Mouse (Mus musculus): ENCODE measurements at regions not wholly inside any gene's neighbourhood (a gene's known extent, or its start where the extent isn't known, plus 50 kb on each side); places are given as distances from the start of the nearest gene placed in this dataset.
A peak's percentile ranks its signal among the peaks of the same experiment; 100 is the strongest.

DNA sequence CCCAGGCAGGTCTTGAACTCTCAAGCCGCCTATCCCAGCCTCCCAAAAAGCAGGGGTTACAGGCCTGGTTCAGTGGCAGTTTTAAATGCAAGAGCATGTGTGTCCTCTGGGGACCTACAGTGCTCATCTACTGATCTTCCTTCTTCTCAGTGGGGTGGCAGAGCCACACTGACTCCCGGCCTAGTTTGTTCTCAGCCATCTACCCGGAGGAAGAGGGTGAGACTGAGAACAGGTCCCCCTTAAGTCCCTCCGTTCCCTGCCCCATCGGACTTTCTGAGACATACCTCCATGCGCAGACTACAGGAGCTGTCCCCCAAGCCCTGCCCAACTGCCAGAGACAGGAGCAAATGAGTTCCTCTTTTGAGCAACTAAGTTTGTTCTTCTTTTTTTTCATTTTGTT is 66.5 kb downstream of the Zfp36l2 start:
- 27% methylated on average over 6 of the region's 6 CpGs for WGBS (ENCODE audit: insufficient replicate concordance)
- H3K27me3 ChIP-seq (ENCODE audit: control insufficient read depth, insufficient read depth, low read length), result no peaks in the 10 kb centered on the region
- H3K4me3 ChIP-seq (ENCODE audit: insufficient read depth in 1 of 2, low read depth in 2 of 2, low read length in 2 of 2), result no peak overlapping the region
- H3K4me1 ChIP-seq (replicated peaks; ENCODE audit: control insufficient read depth in 2 of 2, insufficient read depth in 2 of 2, low read length in 1 of 2), result peaks cover 24 to 39% of the 10 kb centered on the region in 2 experiments
- no peak overlapping the region for H3K27ac ChIP-seq
- no peaks in the 10 kb centered on the region for H3K36me3 ChIP-seq (replicated peaks; ENCODE audit: control insufficient read depth, insufficient read depth, low read depth)
- no peak for DNase-seq (ENCODE audit: low read depth in 3 of 3, low spot score in 3 of 3)
- ATAC-seq (ENCODE audit: insufficient read depth), result no peak
- TF ChIP-seq CTCF (IDR thresholded peaks at IDR 0.05; ENCODE audit: low read depth) (no peak), EP300 (IDR thresholded peaks at IDR 0.05; ENCODE audit: low read depth) (no peak)
- no peaks in the 10 kb centered on the region for H3K9me3 ChIP-seq (ENCODE audit: control insufficient read depth, low read length)
- H3K9ac ChIP-seq (replicated peaks), result no peak overlapping the region
- no peak overlapping the region; the same call in 1 of the 2 replicates for H3K4me2 ChIP-seq (ENCODE audit: low read depth)

DNA sequence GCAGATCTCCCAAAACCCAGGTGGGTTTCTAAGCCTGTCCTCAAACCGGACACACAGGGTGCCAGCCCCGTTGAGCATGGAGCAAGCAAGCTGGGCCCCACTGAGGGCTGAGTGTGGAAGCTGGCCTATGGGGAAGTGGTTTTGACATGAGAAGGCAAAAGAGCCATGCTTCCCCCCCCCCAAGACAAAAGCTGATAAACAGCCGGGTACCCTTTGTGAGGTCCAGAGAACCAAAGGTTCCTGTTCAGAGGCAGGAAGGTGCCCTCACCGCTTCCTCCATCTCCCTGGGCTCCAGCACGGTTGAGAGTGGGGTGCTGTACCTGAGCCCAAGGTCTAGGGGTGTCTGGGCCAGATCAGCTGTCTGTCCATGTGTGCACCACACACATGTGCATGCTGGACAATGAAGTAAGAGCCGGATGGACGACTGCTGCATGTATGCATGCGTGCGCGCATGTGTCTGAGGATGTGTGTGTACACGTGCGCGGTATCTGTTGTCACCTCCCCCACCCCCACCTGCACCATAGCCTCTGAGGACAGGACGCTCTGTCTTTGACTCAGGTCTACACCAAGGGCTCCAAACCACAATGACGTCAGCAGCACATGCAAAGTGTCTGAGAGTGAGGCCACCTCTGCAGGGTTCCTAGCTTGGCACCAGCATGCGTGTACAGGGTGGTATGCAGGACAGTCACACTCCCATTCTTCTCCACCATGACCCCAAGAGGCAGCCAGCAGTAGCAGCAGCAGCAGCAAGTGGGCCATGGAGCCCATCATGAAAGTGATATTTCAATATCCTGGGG is 68.3 kb downstream of the Zfp36l2 start:
- 33% methylated on average over 16 of the region's 16 CpGs for WGBS (ENCODE audit: insufficient replicate concordance)
- H3K9ac ChIP-seq (replicated peaks), result no peak overlapping the region
- ATAC-seq (ENCODE audit: insufficient read depth), result no peak
- H3K36me3 ChIP-seq (replicated peaks; ENCODE audit: control insufficient read depth, insufficient read depth, low read depth), result no peaks in the 10 kb centered on the region
- no peak overlapping the region for H3K4me3 ChIP-seq (ENCODE audit: insufficient read depth in 1 of 2, low read depth in 2 of 2, low read length in 2 of 2)
- TF ChIP-seq EP300 (IDR thresholded peaks at IDR 0.05; ENCODE audit: low read depth), result no peak
- H3K4me1 ChIP-seq (replicated peaks; ENCODE audit: control insufficient read depth in 2 of 2, insufficient read depth in 2 of 2, low read length in 1 of 2), result peaks cover 38 to 49% of the 10 kb centered on the region in 2 experiments
- no peak overlapping the region for H3K4me2 ChIP-seq (ENCODE audit: low read depth)
- H3K27me3 ChIP-seq (ENCODE audit: control insufficient read depth, insufficient read depth, low read length), result no peaks in the 10 kb centered on the region
- DNase-seq (ENCODE audit: low read depth in 3 of 3, low spot score in 3 of 3), result peak in 1 of 3 experiments; percentile 52
- H3K27ac ChIP-seq, result no peak overlapping the region; the same call in 1 of the 2 replicates
- H3K9me3 ChIP-seq (ENCODE audit: control insufficient read depth, low read length), result no peaks in the 10 kb centered on the region

DNA sequence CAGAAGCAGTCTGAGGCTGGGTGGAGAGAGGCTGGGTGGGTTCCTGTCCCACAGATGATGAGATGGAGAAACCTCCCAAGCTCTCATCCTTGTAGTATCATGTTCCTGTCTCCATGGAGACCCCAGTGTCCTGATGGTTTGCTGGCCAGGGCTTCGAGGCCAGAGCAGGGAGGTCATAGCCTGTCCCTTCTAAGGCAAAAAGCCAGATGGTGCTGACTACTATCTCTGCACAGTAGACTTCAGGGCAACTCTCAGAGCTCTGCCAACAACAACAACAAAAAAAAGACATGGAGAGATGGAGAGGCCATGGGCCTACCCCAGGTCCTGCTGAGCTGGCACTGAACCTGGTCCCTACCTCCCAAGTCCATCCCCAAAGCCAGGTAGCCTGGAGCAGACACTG is 69.0 kb downstream of the Zfp36l2 start:
- Histone ChIP-seq H3K4me2 (ENCODE audit: low read depth) (no peak overlapping the region), H3K4me3 (ENCODE audit: insufficient read depth in 1 of 2, low read depth in 2 of 2, low read length in 2 of 2) (no peak overlapping the region), H3K9me3 (ENCODE audit: control insufficient read depth, low read length) (no peaks in the 10 kb centered on the region), H3K4me1 (replicated peaks; ENCODE audit: control insufficient read depth in 2 of 2, insufficient read depth in 2 of 2, low read length in 1 of 2) (peaks cover 44 to 53% of the 10 kb centered on the region in 2 experiments), H3K36me3 (replicated peaks; ENCODE audit: control insufficient read depth, insufficient read depth, low read depth) (no peaks in the 10 kb centered on the region), H3K27me3 (ENCODE audit: control insufficient read depth, insufficient read depth, low read length) (no peaks in the 10 kb centered on the region), H3K9ac (replicated peaks) (no peak overlapping the region), H3K27ac (peak overlapping the region; percentile 14; the same call in 1 of the 2 replicates)
- no peak for DNase-seq (ENCODE audit: low read depth in 3 of 3, low spot score in 3 of 3)
- 58% methylated on average over 1 of the region's 1 CpGs for WGBS (ENCODE audit: insufficient replicate concordance)
- ATAC-seq (ENCODE audit: insufficient read depth), result no peak
- TF ChIP-seq CTCF (IDR thresholded peaks at IDR 0.05; ENCODE audit: low read depth) (no peak), EP300 (IDR thresholded peaks at IDR 0.05; ENCODE audit: low read depth) (no peak)

DNA sequence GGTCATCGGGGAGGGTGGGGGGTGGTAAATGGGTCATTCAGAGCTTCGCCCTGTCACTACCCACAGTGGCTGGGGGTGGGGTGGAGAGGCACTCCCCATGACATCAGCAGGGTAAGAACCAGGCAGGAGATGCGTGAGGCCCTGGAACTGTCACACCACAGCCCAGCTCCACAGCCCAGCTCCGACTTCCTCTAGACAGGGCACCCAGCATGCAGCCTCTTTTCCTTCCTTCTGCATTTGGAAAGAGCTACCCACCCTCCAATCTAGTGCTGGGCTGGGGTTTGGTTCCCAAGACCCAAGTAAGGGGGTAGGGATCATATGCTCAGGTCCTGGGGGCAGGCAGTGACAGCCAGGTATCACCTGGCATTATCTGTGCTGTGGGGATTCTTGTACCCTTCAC is 69.5 kb downstream of the Zfp36l2 start:
- Histone ChIP-seq H3K9ac (replicated peaks) (peak overlapping the region; percentile 45), H3K4me1 (replicated peaks; ENCODE audit: control insufficient read depth in 2 of 2, insufficient read depth in 2 of 2, low read length in 1 of 2) (peaks cover 49 to 58% of the 10 kb centered on the region in 2 experiments), H3K4me3 (ENCODE audit: insufficient read depth in 1 of 2, low read depth in 2 of 2, low read length in 2 of 2) (no peak overlapping the region), H3K27ac (peak overlapping the region; percentile 14), H3K27me3 (ENCODE audit: control insufficient read depth, insufficient read depth, low read length) (no peaks in the 10 kb centered on the region), H3K9me3 (ENCODE audit: control insufficient read depth, low read length) (no peaks in the 10 kb centered on the region), H3K36me3 (replicated peaks; ENCODE audit: control insufficient read depth, insufficient read depth, low read depth) (no peaks in the 10 kb centered on the region), H3K4me2 (ENCODE audit: low read depth) (peak overlapping the region; percentile 28; the same call in 1 of the 2 replicates)
- DNase-seq (ENCODE audit: low read depth in 3 of 3, low spot score in 3 of 3) (peak in 1 of 3 experiments; percentile 46), ATAC-seq (ENCODE audit: insufficient read depth) (peak; percentile 63)
- 43% methylated on average over 4 of the region's 4 CpGs for WGBS (ENCODE audit: insufficient replicate concordance)
- TF ChIP-seq EP300 (IDR thresholded peaks at IDR 0.05; ENCODE audit: low read depth), result no peak
- no peak for TF ChIP-seq CTCF (IDR thresholded peaks at IDR 0.05; ENCODE audit: low read depth)

DNA sequence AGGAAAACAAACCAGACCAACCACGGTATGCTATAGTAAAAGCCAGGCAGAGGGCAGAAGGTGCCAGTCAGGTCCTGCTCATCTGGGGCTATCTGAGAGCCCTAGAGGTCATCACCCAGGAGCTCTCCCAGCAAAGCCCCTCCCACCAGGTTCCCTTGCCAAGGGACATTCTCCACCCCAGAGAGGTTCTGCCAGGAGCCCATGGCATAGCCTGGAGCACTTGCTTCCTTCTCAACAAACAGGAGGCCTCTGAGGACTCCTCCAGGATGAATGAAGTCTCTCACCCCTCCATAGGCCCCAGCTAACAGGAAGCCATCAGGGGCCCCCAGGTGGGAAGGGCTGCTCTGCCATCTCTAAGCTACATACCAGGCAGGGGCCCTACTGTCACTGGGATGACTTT is 70.0 kb downstream of the Zfp36l2 start:
- no peak for DNase-seq (ENCODE audit: low read depth in 3 of 3, low spot score in 3 of 3)
- Histone ChIP-seq H3K4me1 (replicated peaks; ENCODE audit: control insufficient read depth in 2 of 2, insufficient read depth in 2 of 2, low read length in 1 of 2) (peaks cover 54 to 64% of the 10 kb centered on the region in 2 experiments), H3K9ac (replicated peaks) (0 out of 2 replicates have a peak overlapping the region, but pooled peaks have one; percentile 45), H3K27ac (peak overlapping the region; percentile 14), H3K9me3 (ENCODE audit: control insufficient read depth, low read length) (no peaks in the 10 kb centered on the region), H3K27me3 (ENCODE audit: control insufficient read depth, insufficient read depth, low read length) (no peaks in the 10 kb centered on the region), H3K36me3 (replicated peaks; ENCODE audit: control insufficient read depth, insufficient read depth, low read depth) (no peaks in the 10 kb centered on the region), H3K4me3 (ENCODE audit: insufficient read depth in 1 of 2, low read depth in 2 of 2, low read length in 2 of 2) (no peak overlapping the region), H3K4me2 (ENCODE audit: low read depth) (peak overlapping the region; percentile 28; the same call in 1 of the 2 replicates)
- TF ChIP-seq EP300 (IDR thresholded peaks at IDR 0.05; ENCODE audit: low read depth) (no peak), CTCF (IDR thresholded peaks at IDR 0.05; ENCODE audit: low read depth) (no peak)
- 30% methylated on average over 1 of the region's 1 CpGs for WGBS (ENCODE audit: insufficient replicate concordance)
- ATAC-seq (ENCODE audit: insufficient read depth), result peak; percentile 24

All from liver, embryonic 14.5 days (tissue).